Mouse (Mus musculus) kidney, embryonic 15.5 days (tissue): ENCODE measurements around the gene Pold4. TPM values are rescaled to one million over a fixed set of nuclear protein-coding genes. Genes with fewer than 3 reads are reported as not detected.

Experiments
- ATAC-seq: fragments of 200-750 bp; cut with Nextera tagmentation; replicated peaks from 2 replicates; pipeline ENCODE4 v1.8.0; 2017; ENCODE audit warnings: moderate TSS enrichment; ENCODE audit not compliant: low FRiP score
- H3K27ac ChIP-seq: fragments of 300-500 bp; sonication (generic); 2 replicates; pipeline ENCODE4 v1.5.1; 2015; ENCODE audit warnings: mild to moderate bottlenecking, inconsistent platforms
- H3K27me3 ChIP-seq: fragments of 300-500 bp; sonication (generic); 2 replicates; pipeline ENCODE4 v1.6.1; 2015; ENCODE audit warnings: inconsistent platforms
- H3K36me3 ChIP-seq: fragments of 300-500 bp; sonication (generic); 2 replicates; pipeline ENCODE4 v1.6.1; 2015; ENCODE audit warnings: inconsistent platforms
- H3K4me1 ChIP-seq: fragments of 300-500 bp; sonication (generic); 2 replicates; pipeline ENCODE4 v1.6.1; 2015; ENCODE audit warnings: inconsistent platforms
- H3K4me2 ChIP-seq: fragments of 300-500 bp; sonication (generic); 2 replicates; pipeline ENCODE4 v1.6.1; 2015; ENCODE audit warnings: moderate library complexity, mild to moderate bottlenecking, inconsistent platforms
- H3K4me3 ChIP-seq: fragments of 300-500 bp; sonication (generic); replicated peaks from 2 replicates; pipeline ENCODE4 v1.5.1; 2015; ENCODE audit warnings: mild to moderate bottlenecking, inconsistent platforms
- H3K9ac ChIP-seq: fragments of 300-500 bp; sonication (generic); 2 replicates; pipeline ENCODE4 v1.6.1; 2015; ENCODE audit warnings: mild to moderate bottlenecking, inconsistent platforms
- H3K9me3 ChIP-seq: fragments of 300-500 bp; sonication (generic); replicated peaks from 2 replicates; pipeline ENCODE4 v1.6.1; 2016; ENCODE audit warnings: inconsistent platforms
- WGBS: fragments of 180-500 bp; shearing (Covaris S2); methylation state at CpG from one replicate; pipeline ENCODE4 v1.1.7; 2015; ENCODE audit warnings: mixed read lengths; 5-methylcytosine and 5-hydroxymethylcytosine counted together
- polyA plus RNA-seq: library from polyadenylated mRNA; unstranded; fragments of >200 nt; fragmentation: Nextera tagmentation; extraction: Ambion mirVana; gene quantifications from 2 replicates; pipeline ENCODE4 v1.2.1, GENCODE M21; 2015

Gene Pold4
- polyA plus RNA-seq, 1 experiment from 2014 or later: 27.4 TPM

DNA sequence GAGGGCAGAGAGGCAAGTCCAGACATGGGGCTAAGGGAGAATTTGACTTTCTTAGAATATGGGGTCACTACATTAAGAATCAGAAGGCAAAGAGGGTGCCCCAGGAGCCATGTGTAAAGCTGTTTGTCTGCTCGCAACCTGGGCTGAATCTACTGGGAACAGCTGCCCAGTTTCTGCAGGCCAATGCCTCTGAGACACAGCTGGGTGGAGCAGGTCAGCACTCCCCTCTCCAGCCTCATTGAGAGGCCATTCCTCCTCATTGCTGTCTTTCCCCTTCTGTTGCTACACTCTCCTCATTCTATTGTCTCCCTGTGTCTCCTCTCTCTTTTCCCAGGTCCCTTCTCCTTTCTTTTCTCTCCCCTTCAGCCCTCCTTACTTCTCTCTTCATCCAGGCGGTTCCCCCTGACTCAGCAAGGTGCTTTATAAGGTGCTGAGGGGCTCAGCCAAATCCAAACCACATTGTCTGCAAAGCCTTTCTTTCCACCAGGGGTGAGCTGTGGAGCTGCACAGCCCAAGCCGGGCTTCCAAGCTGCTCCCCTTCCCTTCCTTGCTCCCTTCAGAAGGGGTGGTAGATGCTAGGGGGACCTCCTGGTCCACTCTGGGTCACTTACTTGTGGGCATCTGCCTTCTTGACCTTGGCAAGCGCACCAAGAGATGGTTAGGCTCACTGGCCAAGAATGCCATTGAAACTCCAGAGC is 19.7 kb upstream of the Pold4 start:
- H3K4me3 ChIP-seq: no peak overlapping the region
- 44% methylated on average over 4 of the region's 4 CpGs for WGBS
- peaks cover 5% of the 10 kb centered on the region; the same call in 1 of the 2 replicates for H3K27me3 ChIP-seq
- H3K27ac ChIP-seq: peak overlapping the region; percentile 69
- H3K36me3 ChIP-seq: no peaks in the 10 kb centered on the region
- H3K9me3 ChIP-seq: no peaks in the 10 kb centered on the region
- no peak overlapping the region for H3K9ac ChIP-seq
- H3K4me1 ChIP-seq: peaks cover 53% of the 10 kb centered on the region
- no peak for ATAC-seq
- peak overlapping the region; percentile 26 for H3K4me2 ChIP-seq

- ATAC-seq: peak; percentile 30
- Histone ChIP-seq H3K9me3 (no peaks in the 10 kb centered on the region), H3K4me1 (peaks cover 67% of the 10 kb centered on the region), H3K27me3 (peaks cover 5% of the 10 kb centered on the region; the same call in 1 of the 2 replicates), H3K9ac (peak overlapping the region; percentile 85), H3K4me2 (peak overlapping the region; percentile 84), H3K36me3 (no peaks in the 10 kb centered on the region), H3K27ac (peak overlapping the region; percentile 94), H3K4me3 (peak overlapping the region; percentile 66)
- WGBS: 8% methylated on average over 9 of the region's 9 CpGs
These were observed 18.1 kb upstream of the Pold4 start for GRCm38 (mm10) chr19:4213524-4213974.

DNA sequence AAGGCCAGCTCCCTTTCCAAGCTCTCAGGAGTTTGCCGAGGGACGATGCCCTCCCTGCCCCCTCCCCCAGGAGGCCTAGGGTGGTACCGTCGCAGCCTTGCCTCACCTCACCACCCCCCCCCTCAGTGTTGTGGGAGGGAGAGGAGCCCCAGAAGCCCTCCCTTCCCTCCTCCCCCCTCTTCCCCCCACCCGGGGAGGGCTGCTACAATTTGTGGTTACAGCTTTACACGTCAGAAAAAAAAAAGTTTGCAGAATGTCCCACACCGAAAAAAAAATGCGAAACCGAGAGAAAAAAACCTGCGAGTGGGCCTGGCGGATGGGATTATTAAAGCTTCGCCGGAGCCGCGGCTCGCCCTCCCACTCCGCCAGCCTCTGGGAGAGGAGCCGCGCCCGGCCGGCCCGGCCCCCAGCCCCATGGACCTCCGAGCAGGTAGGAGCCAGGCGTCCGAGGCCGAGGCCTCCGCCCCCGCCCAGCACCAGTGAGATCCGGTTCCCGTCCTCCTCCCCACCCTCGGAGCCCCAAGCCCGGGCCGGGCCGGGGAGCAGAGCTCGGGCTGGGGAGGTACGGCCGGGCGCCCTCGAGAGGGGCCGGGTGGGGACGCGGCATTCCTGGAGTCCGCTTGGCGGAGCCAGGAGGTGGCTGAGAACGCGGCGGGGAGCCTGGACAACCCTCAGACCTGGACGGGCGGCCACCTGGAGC is 17.5 kb upstream of the Pold4 start, which contains the start of the genes Clcf1 and AC109138.7:
Clcf1 (plus strand) TSS at position 168 of the 700 bp plus-strand sequence.
AC109138.7 (plus strand) TSS at position 287 of the 700 bp plus-strand sequence.
- H3K4me2 ChIP-seq: peak within 1 kb of the TSS; percentile 84
- peaks cover 71% of the 10 kb centered on the region for H3K4me1 ChIP-seq
- peak within 1 kb of the TSS; percentile 94 for H3K27ac ChIP-seq
- 2% methylated on average over 48 of the region's 49 CpGs for WGBS
- H3K36me3 ChIP-seq: no peaks in the 10 kb centered on the region
- H3K27me3 ChIP-seq: peaks cover 5% of the 10 kb centered on the region; the same call in 1 of the 2 replicates
- H3K4me3 ChIP-seq: peak within 1 kb of the TSS; percentile 66
- peak within 1 kb of the TSS; percentile 85 for H3K9ac ChIP-seq
- ATAC-seq: peak; percentile 45
- no peaks in the 10 kb centered on the region for H3K9me3 ChIP-seq

DNA sequence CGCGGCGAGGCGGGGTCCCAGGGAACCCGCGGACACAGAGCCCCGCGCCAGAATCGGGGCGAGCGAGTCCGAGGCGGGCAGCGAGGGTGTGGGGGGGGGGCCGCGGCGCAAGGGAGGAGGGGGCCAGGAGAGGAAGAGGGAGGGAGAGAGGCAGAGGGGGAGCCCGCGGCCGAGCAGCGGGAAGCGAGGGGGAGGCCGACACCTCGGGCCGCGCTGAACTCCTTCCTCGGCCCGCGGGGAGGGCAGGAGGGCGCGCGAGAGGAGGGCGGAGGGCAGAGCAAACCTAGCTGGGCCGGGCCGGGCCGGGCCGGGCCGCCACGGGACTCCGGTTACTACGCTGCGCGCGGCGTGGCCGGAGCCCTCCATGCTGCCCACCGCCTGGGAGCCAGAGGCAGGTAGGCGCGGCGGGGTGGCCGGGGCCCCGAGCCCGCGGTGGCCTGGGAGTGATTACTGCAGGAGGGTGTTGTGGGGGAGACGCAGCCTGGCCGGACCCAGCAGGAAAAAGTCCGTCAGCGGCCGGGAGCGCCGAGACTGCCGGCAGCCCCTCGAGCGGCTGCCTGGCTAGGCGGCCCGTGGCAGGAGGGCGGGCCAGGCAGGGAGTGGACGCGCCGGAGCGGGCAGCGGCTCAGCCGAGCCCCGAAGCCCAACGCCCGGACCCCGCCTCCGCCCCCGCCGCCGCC is 16.8 kb upstream of the Pold4 start:
- H3K4me1 ChIP-seq: peaks cover 78% of the 10 kb centered on the region
- H3K4me3 ChIP-seq: peak overlapping the region; percentile 66
- peak overlapping the region; percentile 85 for H3K9ac ChIP-seq
- H3K27ac ChIP-seq: peak overlapping the region; percentile 94
- H3K9me3 ChIP-seq: no peaks in the 10 kb centered on the region
- peak overlapping the region; percentile 84 for H3K4me2 ChIP-seq
- ATAC-seq: peak; percentile 50
- H3K27me3 ChIP-seq: peaks cover 5% of the 10 kb centered on the region; the same call in 1 of the 2 replicates
- H3K36me3 ChIP-seq: no peaks in the 10 kb centered on the region
- WGBS: under 1% methylated on average over 58 of the region's 81 CpGs

- Histone ChIP-seq H3K27ac (peak overlapping the region; percentile 94), H3K4me3 (peak overlapping the region; percentile 66), H3K9ac (peak overlapping the region; percentile 85), H3K9me3 (no peaks in the 10 kb centered on the region), H3K27me3 (peaks cover 5% of the 10 kb centered on the region; the same call in 1 of the 2 replicates), H3K4me2 (peak overlapping the region; percentile 84), H3K4me1 (peaks cover 83% of the 10 kb centered on the region), H3K36me3 (no peaks in the 10 kb centered on the region)
- ATAC-seq: no peak
- 1% methylated on average over 19 of the region's 21 CpGs for WGBS
These were observed 16.3 kb upstream of the Pold4 start for GRCm38 (mm10) chr19:4215451-4215840.

DNA sequence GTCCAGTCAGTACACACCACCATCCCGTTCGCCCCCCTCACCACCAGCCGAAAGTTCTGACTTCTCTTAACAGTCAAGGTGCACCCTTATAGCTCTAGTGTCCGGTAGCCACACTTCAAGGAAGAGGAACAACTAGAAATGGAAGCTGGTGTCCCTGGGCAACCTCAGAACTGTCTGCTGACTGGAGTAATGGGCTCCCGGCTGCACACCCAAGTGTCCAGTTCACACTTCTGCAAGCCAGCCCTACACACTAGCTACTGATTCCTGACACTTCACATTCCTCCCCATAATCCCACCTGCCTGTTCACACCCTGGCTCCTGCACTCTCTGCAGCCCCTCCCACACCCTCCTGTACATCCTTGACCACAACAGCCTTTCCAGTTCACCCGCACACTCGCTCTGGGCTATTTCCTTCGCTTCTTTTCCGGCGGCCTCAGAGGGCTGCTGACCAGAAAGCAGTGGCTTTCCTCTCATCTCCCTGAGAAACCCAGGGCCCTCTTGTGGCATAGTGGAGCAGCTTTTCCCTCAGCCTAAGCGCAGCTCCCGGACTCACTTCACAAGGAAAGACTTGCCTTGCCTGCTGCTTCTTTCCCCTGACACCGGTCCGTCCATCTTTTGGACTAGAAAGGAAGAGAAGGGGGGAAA is 15.5 kb upstream of the Pold4 start:
- H3K36me3 ChIP-seq: no peaks in the 10 kb centered on the region
- 0 out of 2 replicates have a peak overlapping the region, but pooled peaks have one; percentile 11 for H3K9ac ChIP-seq
- peaks cover 5% of the 10 kb centered on the region; the same call in 1 of the 2 replicates for H3K27me3 ChIP-seq
- no peak for ATAC-seq
- H3K4me3 ChIP-seq: peak overlapping the region; percentile 66
- no peaks in the 10 kb centered on the region for H3K9me3 ChIP-seq
- H3K4me1 ChIP-seq: peaks cover 86% of the 10 kb centered on the region
- peak overlapping the region; percentile 84 for H3K4me2 ChIP-seq
- H3K27ac ChIP-seq: peak overlapping the region; percentile 73
- whole genome bisulfite sequencing: 16% methylated on average over 14 of the region's 14 CpGs

- Histone ChIP-seq H3K9ac (0 out of 2 replicates have a peak overlapping the region, but pooled peaks have one; percentile 11), H3K4me3 (no peak overlapping the region), H3K9me3 (no peaks in the 10 kb centered on the region), H3K36me3 (peaks cover 1% of the 10 kb centered on the region; the same call in 1 of the 2 replicates), H3K4me1 (peaks cover 86% of the 10 kb centered on the region), H3K27ac (0 out of 2 replicates have a peak overlapping the region, but pooled peaks have one; percentile 73), H3K4me2 (peak overlapping the region; percentile 84), H3K27me3 (no peaks in the 10 kb centered on the region)
- 11% methylated on average over 5 of the region's 5 CpGs for WGBS
- no peak for ATAC-seq
These were observed 14.6 kb upstream of the Pold4 start for GRCm38 (mm10) chr19:4217140-4217539.

DNA sequence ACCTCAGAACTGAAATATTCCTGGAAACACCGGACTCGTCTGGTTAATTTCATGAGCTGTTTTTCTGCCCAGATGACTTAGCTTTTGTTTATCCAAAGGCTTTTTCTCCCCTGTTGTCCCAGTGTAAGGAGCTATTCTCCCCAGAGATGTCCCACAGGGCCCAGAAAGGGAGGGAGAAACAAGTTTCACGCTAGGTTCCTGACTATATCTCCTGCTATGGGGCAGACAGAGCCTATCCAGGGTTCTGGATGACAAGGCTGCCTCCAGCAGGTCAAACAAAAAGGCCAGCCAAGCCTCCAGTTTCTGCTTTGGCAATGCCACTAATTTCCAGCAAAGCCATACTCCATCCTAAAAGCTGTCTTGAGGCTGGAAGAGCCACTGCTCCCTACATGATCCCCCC is 13.8 kb upstream of the Pold4 start:
- no peak overlapping the region for H3K27ac ChIP-seq
- H3K4me1 ChIP-seq: peaks cover 86% of the 10 kb centered on the region
- H3K27me3 ChIP-seq: no peaks in the 10 kb centered on the region
- ATAC-seq: no peak
- no peaks in the 10 kb centered on the region for H3K9me3 ChIP-seq
- no peak overlapping the region for H3K4me3 ChIP-seq
- 50% methylated on average over 3 of the region's 3 CpGs for WGBS
- no peak overlapping the region for H3K9ac ChIP-seq
- H3K36me3 ChIP-seq: peaks cover 7% of the 10 kb centered on the region; the same call in 1 of the 2 replicates
- H3K4me2 ChIP-seq: no peak overlapping the region

DNA sequence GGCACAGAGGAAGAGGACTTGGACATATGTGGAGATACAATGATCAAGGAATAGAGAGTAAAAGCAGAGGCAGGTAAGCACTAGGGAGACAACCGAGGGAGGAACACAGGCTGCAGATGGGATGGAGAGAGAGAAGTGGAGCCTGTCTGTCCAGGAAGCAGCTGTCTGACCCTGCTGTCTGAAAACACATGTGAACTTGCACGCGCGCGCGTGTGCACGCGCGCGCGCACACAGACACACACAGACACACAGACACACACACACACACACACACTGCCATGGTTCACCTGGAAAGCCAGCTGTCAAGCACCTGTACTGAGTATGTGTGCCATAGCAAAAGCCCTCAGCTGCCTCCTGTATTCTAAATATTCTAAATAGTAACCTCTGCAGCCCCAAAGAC is 13.4 kb upstream of the Pold4 start:
- H3K9ac ChIP-seq: no peak overlapping the region
- WGBS: 85% methylated on average over 11 of the region's 11 CpGs
- no peak overlapping the region for H3K4me3 ChIP-seq
- peaks cover 11% of the 10 kb centered on the region; the same call in 1 of the 2 replicates for H3K36me3 ChIP-seq
- H3K27me3 ChIP-seq: no peaks in the 10 kb centered on the region
- no peaks in the 10 kb centered on the region for H3K9me3 ChIP-seq
- no peak for ATAC-seq
- no peak overlapping the region for H3K4me2 ChIP-seq
- peaks cover 85% of the 10 kb centered on the region for H3K4me1 ChIP-seq
- H3K27ac ChIP-seq: no peak overlapping the region

DNA sequence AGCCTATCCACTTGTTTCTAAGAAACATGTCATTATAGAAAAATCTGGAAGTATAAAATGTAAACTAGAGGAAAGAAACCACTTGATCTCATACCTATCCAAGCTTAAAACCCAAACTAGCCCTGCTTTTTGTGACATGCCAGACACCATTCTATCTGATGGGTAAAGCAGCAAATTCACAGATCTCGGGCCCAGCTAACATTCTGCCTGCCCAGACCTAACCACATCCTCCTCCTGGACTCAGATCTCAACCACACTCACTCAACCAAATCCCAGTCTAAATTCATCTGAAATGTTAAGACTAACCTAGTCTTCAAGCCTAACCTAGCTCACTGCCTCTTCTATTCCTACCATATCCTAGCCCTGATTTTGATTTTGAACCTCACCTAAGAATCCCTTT is 12.9 kb upstream of the Pold4 start:
- Histone ChIP-seq H3K27ac (no peak overlapping the region), H3K9ac (no peak overlapping the region), H3K27me3 (no peaks in the 10 kb centered on the region), H3K9me3 (no peaks in the 10 kb centered on the region), H3K4me3 (no peak overlapping the region), H3K36me3 (peaks cover 11% of the 10 kb centered on the region; the same call in 1 of the 2 replicates), H3K4me1 (peaks cover 80% of the 10 kb centered on the region), H3K4me2 (no peak overlapping the region)
- no peak for ATAC-seq
- WGBS: 79% methylated on average over 1 of the region's 1 CpGs

DNA sequence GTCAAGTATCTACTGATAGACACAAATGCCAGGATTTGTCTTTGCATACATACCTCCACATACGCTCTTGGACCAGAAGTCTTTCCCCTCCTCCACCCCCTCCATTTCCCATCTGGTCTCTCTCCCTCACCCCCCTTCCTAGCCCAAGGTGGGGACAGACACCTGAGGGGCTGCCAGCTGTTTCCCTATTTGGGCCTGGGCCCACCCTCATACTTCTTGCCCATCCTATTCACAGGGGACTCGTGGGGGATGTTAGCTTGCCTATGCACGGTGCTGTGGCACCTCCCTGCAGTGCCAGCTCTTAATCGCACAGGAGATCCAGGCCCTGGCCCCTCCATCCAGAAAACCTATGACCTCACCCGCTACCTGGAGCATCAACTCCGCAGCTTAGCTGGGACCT is 11.8 kb upstream of the Pold4 start:
- Histone ChIP-seq H3K27me3 (no peaks in the 10 kb centered on the region), H3K27ac (peak overlapping the region; percentile 66; the same call in 1 of the 2 replicates), H3K4me1 (peaks cover 76% of the 10 kb centered on the region), H3K4me2 (no peak overlapping the region; the same call in 1 of the 2 replicates), H3K4me3 (no peak overlapping the region), H3K9ac (no peak overlapping the region), H3K9me3 (no peaks in the 10 kb centered on the region), H3K36me3 (peaks cover 11% of the 10 kb centered on the region; the same call in 1 of the 2 replicates)
- ATAC-seq: no peak
- 88% methylated on average over 6 of the region's 6 CpGs for WGBS
